Mouse (Mus musculus): ENCODE data around the gene Myh9.

Myh9 gene

GRCm38 (mm10) chr15:77841361-77842046, 471 bp downstream of the Myh9 start:
- DNase-seq = peak; percentile 83 to 84

DNA sequence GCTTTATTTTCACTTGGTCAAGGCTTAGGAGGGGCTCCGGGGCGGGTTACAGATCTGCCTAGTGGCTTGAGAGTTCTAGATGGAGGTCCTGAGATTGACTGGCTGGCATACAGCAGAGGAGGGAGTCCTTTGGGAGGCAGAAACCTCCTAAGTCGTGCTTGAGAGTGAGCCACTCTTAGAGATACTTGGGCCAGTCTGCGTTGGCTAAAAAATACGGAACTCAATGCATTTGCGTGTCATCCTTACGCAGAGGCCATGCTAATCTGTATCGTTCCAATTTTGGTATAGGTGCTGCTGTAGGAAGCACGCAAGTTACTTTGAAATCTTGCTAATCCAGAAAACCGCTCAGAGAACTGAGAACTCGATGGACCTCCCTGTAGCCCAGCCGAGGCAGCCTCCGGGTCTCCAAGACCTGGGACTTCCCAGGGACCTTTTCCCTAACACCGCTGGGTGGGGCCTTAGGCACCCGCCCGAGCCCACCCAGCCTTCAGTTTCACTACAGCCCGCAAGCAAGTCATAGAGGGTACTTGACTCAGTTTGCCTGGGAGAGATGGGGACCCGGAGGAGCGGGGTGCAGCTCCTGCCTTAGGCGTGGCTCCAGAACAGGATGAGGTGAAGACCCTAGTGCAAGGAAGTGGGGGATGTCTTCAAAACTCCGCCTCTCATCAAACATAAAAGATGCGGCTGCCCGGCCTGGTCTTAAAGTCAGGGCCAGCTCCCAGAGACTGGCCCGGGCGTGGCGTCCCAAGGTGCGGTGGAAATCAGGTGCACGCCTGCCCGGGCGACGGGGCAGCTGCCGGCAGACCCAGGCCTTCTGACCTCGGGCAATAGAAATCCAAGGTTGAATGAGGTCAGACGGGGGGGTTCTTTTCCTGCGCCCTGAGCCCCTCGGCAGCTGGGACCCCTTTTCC, 1.3 kb downstream of the Myh9 start:
- DNase-seq = no peak

GRCm38 (mm10) chr15:77839529-77840286, 2.3 kb downstream of the Myh9 start:
- DNase-seq = no peak

DNA sequence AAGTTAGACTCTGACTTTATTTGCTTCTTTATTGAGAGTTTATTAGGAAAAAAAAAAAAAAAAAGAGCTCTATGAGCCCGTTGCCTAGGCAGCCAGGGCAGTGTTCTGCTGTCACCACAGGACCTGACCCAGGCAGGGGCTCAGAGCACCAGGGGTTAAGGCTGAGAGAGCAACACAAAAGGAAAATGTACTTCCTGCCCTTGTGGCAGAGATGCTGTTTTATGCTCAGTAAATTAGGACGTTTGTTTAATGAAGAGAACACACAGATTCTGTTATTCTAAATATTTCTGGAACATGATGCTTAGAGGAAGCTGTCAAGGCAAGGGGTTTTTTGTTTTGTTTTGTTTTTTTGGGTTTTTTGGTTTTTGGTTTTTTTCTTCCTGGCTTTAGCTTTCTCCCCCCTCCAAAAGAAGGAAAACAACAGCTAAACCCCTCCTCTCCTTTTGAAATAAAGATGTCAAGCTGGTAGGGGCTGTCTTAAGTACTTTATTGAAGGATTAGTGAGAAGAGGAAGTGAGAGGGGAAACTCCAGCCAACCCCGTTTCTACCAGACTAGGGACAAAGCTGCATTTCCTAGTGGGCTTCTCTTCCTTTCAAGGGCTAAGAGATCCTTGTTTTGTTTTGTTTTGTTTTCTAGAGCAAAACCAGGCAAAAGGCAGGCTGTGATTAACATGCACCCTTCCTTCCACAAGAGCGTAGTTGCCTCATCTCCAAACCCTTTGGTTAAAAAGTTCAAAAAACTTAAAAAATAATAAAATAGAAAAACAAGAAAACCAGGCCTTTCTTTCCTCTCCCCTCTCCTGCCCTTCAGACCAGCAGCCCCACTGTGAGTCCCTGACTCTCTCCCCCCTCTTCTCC, 3.2 kb downstream of the Myh9 start:
- peak in 1 of 2 experiments; percentile 53 for DNase-seq

- no peak for DNase-seq
Measured at GRCm38 (mm10) chr15:77837444-77838117, 4.4 kb downstream of the Myh9 start.

- DNase-seq = peak in 1 of 2 experiments; percentile 59
Measured at GRCm38 (mm10) chr15:77836692-77837443, 5.1 kb downstream of the Myh9 start.

DNA sequence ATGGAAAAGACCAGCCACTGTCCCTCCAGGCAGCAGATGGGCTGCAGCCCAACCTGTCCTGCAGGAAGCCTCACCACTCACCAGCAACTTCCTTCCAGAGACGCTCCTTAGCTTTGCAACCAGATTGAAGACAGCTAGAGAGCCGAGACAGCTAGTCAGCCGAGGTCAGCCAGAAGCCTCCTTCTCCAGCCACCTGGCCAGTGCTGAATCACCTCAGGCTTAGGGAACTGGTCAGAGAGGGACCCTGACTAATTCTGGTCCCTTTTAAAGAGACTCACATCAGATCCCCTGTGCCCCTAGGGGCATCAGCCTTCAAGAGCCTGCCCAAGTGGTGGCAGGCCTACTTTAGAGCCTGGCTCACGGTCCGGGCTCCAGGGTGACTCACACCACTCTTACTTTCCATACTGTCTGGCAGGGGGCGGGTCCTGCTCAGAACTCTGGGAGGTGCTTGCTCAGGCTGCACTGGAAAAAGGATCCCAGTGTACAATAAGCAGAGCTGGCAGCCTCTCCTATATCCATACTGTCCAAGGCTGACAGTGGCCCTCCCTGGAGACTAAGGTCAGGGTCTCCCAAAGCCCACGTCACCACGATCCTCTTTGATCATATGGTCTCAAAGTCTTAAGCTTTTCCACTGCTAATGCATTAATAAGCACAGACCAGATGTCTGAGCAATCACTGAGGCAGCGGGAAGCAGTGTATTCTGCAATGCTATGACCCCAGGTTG, 5.9 kb downstream of the Myh9 start:
- peak; percentile 71 to 79 for DNase-seq

DNA sequence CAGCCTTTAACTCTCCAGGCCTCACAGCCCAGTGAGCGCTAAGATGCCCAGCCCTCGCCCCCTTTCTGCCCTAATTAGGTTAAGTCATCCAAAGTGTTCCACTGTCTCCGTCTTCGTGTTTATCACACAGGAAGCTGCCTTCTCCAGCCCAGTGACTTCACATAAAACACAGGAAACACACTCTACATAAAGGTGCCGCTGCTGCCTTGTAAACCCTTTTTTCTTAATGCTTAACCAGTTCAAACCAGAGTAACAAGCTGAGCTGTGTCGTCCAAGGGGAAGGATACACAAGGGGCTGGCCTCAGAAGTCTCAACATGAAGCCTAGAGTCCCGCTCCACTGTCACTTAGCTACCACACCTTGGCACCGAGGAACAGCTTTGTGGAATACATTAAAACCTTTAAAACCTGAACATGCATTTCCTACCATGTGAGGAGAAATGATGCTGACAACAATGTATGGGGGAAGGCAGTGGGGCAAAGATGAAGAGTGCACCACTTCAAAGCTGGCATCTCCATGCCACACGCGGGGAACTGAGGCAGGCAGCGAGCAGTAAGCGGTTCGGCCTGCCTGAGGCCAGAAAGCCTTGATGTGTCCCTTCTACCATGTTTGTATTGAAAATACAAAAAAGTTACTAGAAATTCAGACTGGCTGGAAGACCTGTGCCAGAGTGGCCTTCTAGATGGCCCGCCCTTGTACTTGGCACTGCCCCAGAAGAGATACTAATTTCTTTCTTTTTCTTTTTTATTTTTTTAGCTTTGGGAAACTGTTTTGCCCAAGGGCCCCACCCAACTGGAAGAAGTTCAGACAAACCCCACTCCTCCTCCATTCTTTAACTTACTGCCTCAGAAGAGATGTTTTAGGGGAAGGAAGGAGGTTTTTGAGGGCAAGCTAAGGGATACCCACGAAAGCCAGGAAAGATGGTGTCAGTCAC, 7.4 kb downstream of the Myh9 start:
- peak in 1 of 2 experiments; percentile 52 for DNase-seq

DNA sequence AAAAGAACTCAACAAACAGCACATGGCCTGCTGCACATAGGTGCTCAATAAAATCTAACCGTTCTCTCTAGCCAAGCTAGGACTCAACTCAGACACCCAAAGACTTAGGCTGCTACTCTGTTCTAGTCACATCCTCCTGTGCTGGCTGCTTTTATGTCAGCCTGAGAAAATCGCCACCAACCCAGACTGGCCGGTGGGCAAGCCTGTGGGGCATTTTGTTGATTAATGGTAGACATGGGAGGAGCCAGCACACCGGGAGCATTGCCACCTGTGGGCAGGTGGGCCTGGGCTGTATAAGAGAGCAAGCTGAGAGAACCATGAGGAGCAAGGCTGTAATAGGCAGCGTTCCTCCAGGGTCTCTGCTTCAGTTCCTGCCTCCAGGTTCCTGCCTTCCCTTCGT, 8.2 kb downstream of the Myh9 start:
- no peak for DNase-seq

GRCm38 (mm10) chr15:77833083-77833482, 8.9 kb downstream of the Myh9 start:
- no peak for DNase-seq

DNA sequence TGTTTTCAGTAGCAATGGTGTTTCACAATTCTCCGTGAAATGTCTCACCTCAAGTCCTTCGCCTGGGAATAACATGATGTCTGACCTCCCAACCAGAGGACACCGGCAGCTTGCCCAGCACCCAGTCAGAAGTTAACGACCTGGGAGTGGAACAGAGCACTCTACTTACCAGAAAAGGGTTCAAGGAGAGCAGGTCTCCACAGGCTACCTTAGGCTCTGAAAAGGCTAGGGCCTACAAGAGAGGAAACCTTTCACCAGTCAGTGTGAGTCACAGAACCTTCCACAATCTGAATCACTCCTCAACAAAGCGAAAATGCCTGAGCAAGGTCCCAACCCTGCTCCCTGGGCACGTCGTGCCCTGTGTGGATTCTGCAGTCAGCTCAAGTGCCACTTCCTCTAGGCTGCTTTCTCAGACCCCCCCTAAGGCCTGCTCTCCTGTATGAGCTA, 9.5 kb downstream of the Myh9 start:
- peak in 1 of 2 experiments; percentile 48 for DNase-seq

DNA sequence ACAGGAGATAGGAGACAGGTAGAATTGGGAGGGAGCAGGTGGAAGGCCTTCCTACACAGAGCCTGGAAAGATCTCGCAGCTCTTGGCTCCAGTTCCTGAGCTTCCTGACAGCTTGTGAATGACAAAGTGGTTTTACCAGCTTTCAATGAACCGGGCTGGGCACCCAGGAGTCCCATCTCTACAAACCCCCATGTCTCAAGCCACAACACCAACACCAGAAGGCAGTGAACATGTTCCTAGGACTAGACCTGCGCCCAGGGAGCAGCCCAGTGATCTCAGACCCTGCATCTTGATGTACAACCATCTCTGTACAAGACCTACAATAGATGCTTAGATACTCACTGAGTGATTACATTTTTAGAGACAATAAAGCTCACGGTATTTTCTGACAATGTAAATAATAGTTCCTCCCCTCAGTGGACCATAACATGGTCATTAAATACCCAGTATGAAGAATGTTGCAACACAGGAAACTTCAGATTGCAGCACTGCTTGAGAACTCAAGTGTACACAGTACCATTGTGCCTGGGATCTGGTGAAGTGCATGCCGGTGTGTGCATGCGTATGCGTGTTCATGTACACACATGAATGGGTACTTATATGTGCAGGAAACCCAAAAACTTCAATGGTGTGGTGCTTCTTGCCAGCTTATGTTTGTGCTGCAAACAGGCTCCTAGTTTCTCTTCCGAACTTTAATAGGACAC, 10.1 kb downstream of the Myh9 start:
- peak in 1 of 2 experiments; percentile 50 for DNase-seq

- peak in 1 of 2 experiments; percentile 72 for DNase-seq
Measured at GRCm38 (mm10) chr15:77831138-77831579, 10.8 kb downstream of the Myh9 start.

DNA sequence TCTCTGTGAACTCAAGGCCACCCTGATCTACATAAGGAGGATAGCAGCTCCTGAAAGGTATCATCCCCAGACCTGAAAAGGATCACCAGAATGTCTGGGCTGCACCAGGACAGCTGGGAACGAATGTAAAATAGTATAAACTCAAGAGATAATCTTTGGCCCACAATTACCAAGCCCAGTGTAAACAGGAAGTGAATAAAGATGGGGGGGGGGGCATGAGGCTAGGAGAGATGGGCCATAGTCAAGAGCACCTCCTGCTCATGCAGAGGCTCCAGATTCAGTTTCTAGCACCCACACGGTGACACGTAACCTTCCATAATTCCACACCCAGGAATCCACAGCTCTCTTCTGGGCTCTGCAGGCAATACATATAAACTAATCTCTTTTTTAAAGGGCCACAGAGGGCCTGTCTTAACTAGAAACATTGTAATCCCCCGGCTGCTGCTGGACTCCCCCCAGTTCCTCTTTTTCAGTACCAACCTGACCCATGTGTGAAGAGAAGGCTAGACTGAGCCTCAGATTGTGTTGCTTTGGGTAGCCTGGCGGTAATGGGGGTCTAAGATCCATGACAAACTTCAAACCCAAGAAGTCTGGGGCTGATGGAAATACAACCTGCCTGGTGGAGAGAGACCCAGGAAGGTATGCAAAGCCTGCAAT, 11.4 kb downstream of the Myh9 start:
- DNase-seq = no peak

DNA sequence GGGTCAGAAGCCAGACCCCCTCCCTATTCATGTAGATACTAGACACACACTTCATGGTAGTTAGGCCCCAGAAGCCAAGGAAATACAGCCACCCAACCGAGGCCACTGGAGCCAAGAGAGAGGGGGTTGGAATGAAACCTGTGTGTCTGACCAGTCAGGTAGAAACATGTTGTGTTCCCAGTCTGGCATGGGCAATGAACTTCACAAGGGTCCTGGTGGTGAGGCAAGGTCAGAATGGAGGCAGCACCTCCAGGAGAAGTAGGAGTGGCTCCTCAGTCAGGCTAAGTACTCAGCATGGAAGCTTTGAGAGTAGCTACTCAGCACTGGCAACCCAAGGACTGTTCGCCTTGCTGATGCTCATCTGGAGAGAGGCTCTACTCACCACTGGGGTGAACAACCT, 12.4 kb downstream of the Myh9 start:
- no peak for DNase-seq

DNA sequence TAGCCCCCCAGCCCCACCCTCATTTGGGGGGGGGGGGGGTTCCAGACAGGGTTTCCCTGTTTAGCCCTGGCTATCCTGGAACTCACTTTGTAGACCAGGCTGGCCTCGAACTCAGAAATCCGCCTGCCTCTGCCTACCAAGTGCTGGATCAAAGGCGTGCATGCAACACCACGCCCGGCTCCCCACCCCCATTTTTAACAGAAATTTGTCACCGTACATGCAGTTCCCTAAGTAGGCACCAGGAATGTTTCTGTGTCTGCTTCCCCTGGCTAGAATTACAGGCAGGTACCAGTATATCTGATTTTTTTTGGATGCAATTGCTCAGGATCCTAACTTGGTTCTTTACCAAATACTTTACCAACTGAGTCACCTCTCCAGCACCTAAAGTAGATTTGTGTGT, 13.1 kb downstream of the Myh9 start:
- no peak for DNase-seq

- no peak for DNase-seq
Measured at GRCm38 (mm10) chr15:77828242-77828641, 13.7 kb downstream of the Myh9 start.

DNA sequence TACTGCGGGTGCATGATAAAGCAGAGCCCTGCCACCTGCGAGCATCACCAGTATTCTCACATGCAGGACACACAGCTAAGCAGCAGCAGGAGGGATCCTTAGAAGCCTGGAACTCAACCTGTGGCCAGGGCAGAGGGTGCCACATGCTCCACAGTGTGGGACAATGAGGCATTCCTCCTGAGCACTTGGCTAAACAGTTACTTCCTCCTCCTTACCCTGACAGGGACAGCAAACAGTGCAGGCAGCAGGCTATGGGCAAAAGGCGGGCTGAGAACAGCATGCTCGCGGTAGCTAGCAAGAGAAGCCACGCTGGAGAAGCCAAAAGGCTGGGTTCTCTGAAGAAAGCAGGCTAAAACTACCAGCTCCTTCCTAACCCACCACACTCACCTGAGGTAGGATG, 14.2 kb downstream of the Myh9 start:
- peak in 1 of 2 experiments; percentile 63 for DNase-seq

All from lung, postnatal 4 days (tissue).